Mouse (Mus musculus) B cell, adult 67 days (primary cell): Measurements from ENCODE around the gene Vmn1r137. TPM values are rescaled to one million over a fixed set of nuclear protein-coding genes. Genes with fewer than 3 reads are reported as not detected.

Experiments
- total RNA-seq, 2 experiments: library from RNA; stranded (reverse); gene quantifications; 4 replicates each; pipeline ENCODE4 v1.2.4; 2023

Gene Vmn1r137
- total RNA-seq, result not detected

DNA sequence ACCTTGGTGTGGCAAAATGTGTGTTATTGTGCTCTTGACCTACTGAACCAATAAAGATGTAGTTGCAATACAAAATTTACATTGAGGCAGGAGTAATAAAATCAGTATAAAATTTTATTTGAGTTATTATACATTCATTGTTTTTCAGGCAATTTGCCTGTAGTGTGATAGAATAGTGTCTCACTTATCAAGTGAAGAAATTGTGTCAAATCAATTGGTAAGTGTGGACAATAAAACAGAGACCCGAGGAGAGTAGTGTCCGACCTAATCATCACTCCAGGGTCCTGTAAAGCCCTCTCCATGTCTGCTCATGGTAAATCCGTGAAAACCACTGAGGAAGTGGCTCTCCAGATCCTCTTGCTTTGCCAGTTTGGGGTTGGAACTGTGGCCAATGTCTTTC, at the start of gene Vmn1r137:
Gene Vmn1r137, plus strand, starts transcription at position 301 of the 400 bp plus-strand sequence.

GRCm38 (mm10) chr7:22028797-22029196, 34.4 kb downstream of the Vmn1r137 start, which contains the start of gene Vmn1r138:
TSS of gene Vmn1r138 (minus strand) at chr7:22028897.

Other genes with a start within 250 kb of the Vmn1r137 start
- not detected for gene Gm4175, start 233.1 kb upstream of the Vmn1r137 start, total RNA-seq
- not detected for gene Gm4177, start 197.9 kb upstream of the Vmn1r137 start, total RNA-seq
- gene Vmn1r135, start 162.2 kb upstream of the Vmn1r137 start, total RNA-seq, result not detected
- gene Gm5725, start 150.3 kb upstream of the Vmn1r137 start, total RNA-seq, result not detected
- not detected for gene Gm5891, start 73.3 kb upstream of the Vmn1r137 start, total RNA-seq
- not detected for gene Vmn1r138, start 34.3 kb downstream of the Vmn1r137 start, total RNA-seq
- gene Gm6176, start 61.7 kb downstream of the Vmn1r137 start, total RNA-seq, result not detected
- gene Vmn1r139, start 74.5 kb downstream of the Vmn1r137 start, total RNA-seq, result not detected
- not detected for gene Gm16451, start 123.7 kb downstream of the Vmn1r137 start, total RNA-seq
- not detected for gene Gm10666, start 140.2 kb downstream of the Vmn1r137 start, total RNA-seq
- not detected for gene Vmn1r142, start 169.4 kb downstream of the Vmn1r137 start, total RNA-seq
- gene Vmn1r143, start 194.8 kb downstream of the Vmn1r137 start, total RNA-seq, result not detected
- gene Gm8653, start 206.7 kb downstream of the Vmn1r137 start, total RNA-seq, result not detected
- gene Gm8453, start 234.9 kb downstream of the Vmn1r137 start, total RNA-seq, result not detected